Mouse (Mus musculus) brain, embryonic 18.5 days (tissue): ENCODE data around the gene Lax1.
"Not testable (repeated sequence)": the region's sequence is repeated elsewhere in the genome, so short reads cannot be mapped to it uniquely, and the experiment has no call there.

Source experiments
- DNase-seq: peaks from one replicate; pipeline ENCODE4 v3.0.0-alpha.2; 2012; ENCODE audit warnings: low read depth, low spot score

Gene Lax1

DNA sequence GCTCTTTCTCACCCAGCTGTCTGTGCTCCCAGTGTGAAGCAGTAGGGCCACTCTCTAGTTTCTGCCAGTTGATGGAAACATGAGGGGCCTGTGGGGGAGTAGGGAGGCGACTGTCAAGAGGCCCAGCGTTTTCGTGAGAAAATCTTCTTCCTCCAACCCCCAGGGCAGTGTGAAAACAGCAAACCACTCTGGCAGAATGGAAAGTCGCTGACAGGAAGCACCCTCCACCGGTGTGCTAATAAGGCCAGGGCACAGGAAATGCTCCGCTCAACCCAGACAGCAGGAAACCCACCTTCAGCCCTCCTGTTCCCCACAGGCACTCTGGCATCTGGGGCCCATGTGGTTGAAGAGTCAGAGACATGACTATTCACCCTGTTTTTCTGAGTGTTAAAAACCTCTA lies at the start of gene Lax1:
Gene Lax1, minus strand, starts transcription at position 212 of the 400 bp plus-strand sequence.
- DNase-seq = no peak

- DNase-seq = no peak
These were observed 46.8 kb upstream of the Lax1 start for GRCm38 (mm10) chr1:133736664-133737063.

GRCm38 (mm10) chr1:133735995-133736652 lies 46.2 kb upstream of the Lax1 start:
- peak; percentile 69 for DNase-seq

DNA sequence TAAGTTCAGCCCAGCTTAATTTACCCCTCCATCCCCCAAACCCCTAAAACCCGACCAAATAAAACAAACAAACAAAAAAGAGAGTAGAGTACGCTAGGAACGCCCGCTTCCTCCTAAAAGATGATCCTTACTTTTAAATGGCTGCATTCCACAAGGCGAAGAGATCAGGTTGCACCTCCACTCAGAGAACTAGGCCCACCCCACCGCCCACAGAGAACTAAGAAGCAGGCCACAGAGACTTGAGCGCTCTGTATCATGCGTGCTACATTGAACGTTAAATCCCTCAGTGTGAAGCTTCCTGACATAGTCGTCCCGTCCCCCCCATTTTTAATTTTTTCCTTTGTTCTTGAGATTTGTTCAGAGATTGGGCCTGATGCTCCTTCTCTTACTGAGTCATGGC lies 42.9 kb upstream of the Lax1 start:
- no peak for DNase-seq

GRCm38 (mm10) chr1:133728339-133728738 lies 38.4 kb upstream of the Lax1 start:
- DNase-seq = no peak

GRCm38 (mm10) chr1:133720342-133720741 lies 30.4 kb upstream of the Lax1 start:
- DNase-seq = no peak

GRCm38 (mm10) chr1:133718786-133719185 lies 28.9 kb upstream of the Lax1 start:
- DNase-seq = no peak

DNA sequence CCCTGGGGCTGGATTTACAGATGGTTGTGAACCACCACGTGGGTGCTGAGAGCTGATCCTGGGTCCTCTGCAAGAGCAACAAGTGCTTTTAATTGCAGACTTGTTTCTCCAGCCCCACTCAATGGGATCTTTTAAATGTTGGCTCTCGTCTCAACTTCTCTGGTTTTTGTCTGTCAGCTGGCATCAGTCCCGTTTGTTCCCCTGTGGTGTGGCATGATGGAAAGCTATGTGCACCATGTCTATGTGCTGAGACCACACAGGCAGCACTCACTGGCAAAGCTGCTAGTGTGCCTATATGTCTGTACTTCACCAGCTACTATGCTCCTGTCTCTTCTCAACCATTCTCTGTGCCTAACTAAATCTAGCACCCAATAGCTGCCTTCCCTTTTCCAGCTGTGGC lies 28.4 kb upstream of the Lax1 start:
- DNase-seq = no peak

- no peak for DNase-seq
These were observed 26.6 kb upstream of the Lax1 start for GRCm38 (mm10) chr1:133716464-133716863.

- DNase-seq = no peak
These were observed 25.3 kb upstream of the Lax1 start for GRCm38 (mm10) chr1:133715191-133715590.

DNA sequence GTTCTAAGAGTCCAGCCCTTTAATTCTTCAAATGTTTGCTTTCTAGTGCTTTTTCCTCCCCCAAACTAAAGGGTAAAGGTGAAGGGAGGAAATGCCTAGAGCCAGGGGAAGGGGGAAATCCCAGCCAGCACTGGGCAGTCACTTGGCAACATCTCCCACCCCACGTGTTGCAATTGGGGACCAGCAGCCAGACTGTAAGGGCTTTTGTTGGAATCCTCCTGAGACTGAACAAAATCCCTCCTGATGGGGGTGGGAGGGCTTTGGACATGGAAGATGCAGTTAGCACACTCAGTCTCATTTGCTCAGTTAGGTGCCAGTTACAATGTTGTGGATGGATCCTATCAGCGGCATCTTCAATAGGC lies 23.1 kb upstream of the Lax1 start:
- DNase-seq = no peak

- no peak for DNase-seq
These were observed 22.5 kb upstream of the Lax1 start for GRCm38 (mm10) chr1:133712288-133713008.

DNA sequence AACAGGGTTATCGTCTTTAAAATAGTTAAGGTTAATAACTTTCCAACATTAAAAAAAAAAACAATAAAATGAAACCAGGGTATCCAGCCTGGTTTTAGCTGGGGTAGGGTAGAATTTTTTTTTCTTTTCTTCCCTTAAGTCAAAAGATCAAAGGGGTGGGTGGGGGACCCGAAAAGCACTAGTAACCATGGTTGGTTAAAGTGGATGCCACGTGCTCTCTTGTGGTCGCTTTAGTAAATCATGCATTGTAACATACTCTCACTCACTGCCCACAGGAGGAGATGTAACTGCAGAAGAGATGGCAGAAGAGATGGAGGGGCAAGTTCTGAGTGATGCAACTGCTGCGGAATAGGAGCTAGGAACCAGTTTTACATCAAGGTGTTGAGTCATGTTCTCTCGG lies 21.5 kb upstream of the Lax1 start:
- DNase-seq = no peak

DNA sequence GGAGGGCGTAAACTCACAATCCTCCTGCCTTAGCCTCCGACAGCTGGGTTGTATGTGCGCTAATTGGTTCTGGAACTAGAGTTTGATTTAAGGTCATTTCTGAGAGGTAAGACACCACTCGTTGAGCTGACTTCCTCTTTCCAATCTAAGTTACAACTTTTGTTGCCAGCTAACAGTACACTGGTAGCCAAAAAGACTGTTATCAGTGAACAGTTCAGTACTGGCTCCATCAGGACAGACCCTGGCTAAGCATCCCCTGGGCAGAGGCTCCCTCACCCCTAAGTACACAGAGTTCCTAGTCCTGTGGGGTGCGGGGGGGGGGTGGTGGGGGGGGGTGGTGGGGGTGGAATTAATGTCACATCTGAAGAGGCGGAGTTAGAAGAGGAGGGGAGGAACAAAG lies 21.0 kb upstream of the Lax1 start:
- DNase-seq = no peak

- DNase-seq = no peak
These were observed 19.4 kb upstream of the Lax1 start for GRCm38 (mm10) chr1:133709292-133709691.

DNA sequence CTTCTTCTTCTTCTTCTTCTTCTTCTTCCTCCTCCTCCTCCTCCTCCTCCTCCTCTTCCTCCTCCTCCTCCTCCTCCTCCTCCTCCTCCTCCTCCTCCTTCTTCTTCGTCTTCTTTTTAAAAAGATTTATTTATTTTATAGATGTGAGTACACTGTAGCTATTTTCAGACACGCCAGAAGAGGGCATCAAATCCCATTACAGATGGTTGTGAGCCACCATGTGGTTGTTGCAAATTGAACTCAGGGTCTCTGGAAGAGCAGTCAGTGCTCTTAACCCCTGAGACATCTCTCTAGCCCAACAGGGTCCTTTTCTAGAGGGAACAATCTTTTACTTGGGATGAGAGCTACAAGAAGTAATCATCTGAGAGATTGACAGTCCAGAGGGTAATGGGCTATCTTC lies 11.9 kb upstream of the Lax1 start:
- not testable (repeated sequence) for DNase-seq

- DNase-seq = no peak
These were observed 8.2 kb upstream of the Lax1 start for GRCm38 (mm10) chr1:133697935-133698620.

DNA sequence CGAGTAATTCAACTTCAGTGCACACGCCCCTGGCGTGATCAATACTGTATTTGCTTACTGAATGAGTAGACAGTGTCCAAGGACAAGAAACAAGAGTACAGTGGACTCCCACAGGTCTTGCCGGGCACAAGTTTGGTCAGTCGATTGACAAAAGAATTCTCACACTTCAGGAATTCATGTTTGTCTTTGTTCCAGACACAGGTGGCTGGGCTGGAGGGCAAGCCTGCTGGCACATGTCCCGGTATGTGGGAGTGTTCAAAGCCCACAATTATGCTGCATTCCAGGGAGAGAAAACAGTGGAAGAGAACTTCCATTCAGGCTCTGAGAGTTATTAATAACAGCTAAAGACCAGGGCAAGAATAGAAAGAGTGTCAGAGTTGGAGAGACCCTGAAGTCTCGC lies 6.0 kb upstream of the Lax1 start:
- no peak for DNase-seq

DNA sequence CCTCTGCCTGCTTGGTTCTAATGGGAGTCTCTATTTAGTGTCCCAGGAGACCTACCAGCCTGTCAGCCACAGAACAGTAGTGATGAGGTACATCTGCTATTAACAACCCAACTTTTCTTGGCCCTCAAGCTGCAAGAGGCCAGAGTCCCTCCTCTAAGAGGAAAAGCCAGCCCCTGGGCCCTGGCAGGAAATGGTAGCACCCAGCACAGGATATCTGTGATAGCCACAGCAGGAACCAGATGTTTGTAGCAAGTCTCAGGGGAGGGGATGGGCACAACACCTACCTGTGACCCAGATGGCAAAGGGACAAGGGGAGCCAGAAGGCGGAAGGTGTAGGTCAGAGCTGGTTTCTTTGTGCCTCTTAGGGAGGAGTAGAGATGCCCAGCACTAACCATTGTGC lies 5.0 kb upstream of the Lax1 start:
- no peak for DNase-seq

DNA sequence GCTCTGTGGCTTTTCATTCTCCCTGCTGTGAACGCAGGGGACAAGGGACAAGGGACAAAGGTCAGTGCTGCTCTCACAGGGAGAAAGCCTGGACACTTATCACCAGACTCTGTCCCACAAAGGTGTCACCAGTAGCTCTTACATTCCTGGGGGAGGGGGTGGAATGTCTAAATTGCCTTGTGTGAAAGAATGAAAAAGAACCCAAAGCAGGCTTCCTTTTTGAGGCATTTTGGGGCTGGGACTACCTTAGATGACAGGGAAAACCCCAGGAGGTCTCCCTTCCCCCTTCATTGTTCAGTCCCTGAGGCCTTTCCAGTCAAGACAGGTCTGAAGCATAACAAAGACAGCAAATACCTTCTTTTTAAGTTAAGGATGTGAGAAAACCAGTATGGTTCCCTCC lies 4.4 kb upstream of the Lax1 start:
- DNase-seq = no peak

- no peak for DNase-seq
These were observed 3.7 kb upstream of the Lax1 start for GRCm38 (mm10) chr1:133693536-133694114.

DNA sequence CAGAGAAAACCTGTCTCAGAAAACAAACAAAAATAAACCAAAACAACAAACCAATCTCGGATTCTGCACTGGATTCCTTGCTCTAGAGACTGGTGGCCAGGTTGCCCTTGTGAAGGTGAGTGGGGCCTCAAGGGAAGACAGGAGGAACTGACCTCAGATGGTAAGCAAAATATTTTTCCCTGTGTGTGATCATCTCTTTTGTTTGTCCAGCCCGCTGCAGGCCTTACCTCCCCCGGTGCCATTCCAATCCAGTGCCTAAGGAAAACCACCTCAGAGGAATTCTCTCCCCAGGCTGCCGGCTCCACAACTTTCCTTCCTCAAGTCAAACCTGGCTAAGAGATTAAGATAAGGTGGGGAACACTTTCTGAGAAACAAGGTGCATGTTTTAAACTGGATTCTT lies 2.3 kb upstream of the Lax1 start:
- no peak for DNase-seq

GRCm38 (mm10) chr1:133691046-133691445 lies 1.1 kb upstream of the Lax1 start:
- no peak for DNase-seq
